Mouse (Mus musculus) kidney, adult 2 months (tissue): Measurements from ENCODE around the gene Madcam1. TPM values are rescaled to one million over a fixed set of nuclear protein-coding genes. Genes with fewer than 3 reads are reported as not detected.
A peak's percentile ranks its signal among the peaks of the same experiment; 100 is the strongest.

Experiments used
- DNase-seq: peaks from one replicate; pipeline ENCODE4 v3.0.0; 2021
- H3K27ac ChIP-seq: fragments of 200-500 bp; 2 replicates; pipeline ENCODE4 v1.5.1; 2012; ENCODE audit warnings: low read depth, low read length, control low read depth, inconsistent platforms; ENCODE audit not compliant: insufficient read depth
- H3K27me3 ChIP-seq: fragments of 200-500 bp; replicated peaks from 2 replicates; pipeline ENCODE4 v1.6.1; 2012; ENCODE audit warnings: mild to moderate bottlenecking, moderate library complexity, low read length, inconsistent platforms; ENCODE audit not compliant: control insufficient read depth, insufficient read depth
- H3K36me3 ChIP-seq: fragments of 200-500 bp; 2 replicates; pipeline ENCODE4 v1.6.1; 2012; ENCODE audit warnings: mild to moderate bottlenecking, moderate library complexity, low read length, inconsistent platforms; ENCODE audit not compliant: control insufficient read depth, insufficient read depth
- H3K4me1 ChIP-seq: fragments of 200-500 bp; 2 replicates; pipeline ENCODE4 v1.6.1; 2011; ENCODE audit warnings: low read length; ENCODE audit not compliant: control insufficient read depth, insufficient read depth
- H3K4me3 ChIP-seq: fragments of 200-500 bp; 2 replicates; pipeline ENCODE4 v1.5.1; 2011; ENCODE audit warnings: mild to moderate bottlenecking, low read depth, low read length, control low read depth; ENCODE audit not compliant: insufficient read depth
- CTCF ChIP-seq: fragments of 200-500 bp; conservative IDR thresholded peaks from 2 replicates; pipeline ENCODE4 v1.5.1; 2011; ENCODE audit warnings: low read depth, mild to moderate bottlenecking, control low read depth, low read length, moderate library complexity, mixed read lengths; ENCODE audit not compliant: insufficient read depth, insufficient read length
- POLR2A ChIP-seq: fragments of 200-500 bp; IDR thresholded peaks from one replicate; pipeline ENCODE4 v1.6.1; 2011; ENCODE audit warnings: low read depth, low read length, control low read depth
- WGBS: fragments of 180-500 bp; shearing (Covaris S2); methylation state at CpG from one replicate; pipeline ENCODE4 v1.1.7; 2018; 5-methylcytosine and 5-hydroxymethylcytosine counted together
- polyA plus RNA-seq: library from polyadenylated mRNA; depleted of rRNA; stranded (reverse); fragments of >200 nt; gene quantifications from 2 replicates; pipeline ENCODE4 v1.2.3, GENCODE M21; 2012

The Madcam1 gene
- polyA plus RNA-seq, 1 experiment = 0.44 TPM

DNA sequence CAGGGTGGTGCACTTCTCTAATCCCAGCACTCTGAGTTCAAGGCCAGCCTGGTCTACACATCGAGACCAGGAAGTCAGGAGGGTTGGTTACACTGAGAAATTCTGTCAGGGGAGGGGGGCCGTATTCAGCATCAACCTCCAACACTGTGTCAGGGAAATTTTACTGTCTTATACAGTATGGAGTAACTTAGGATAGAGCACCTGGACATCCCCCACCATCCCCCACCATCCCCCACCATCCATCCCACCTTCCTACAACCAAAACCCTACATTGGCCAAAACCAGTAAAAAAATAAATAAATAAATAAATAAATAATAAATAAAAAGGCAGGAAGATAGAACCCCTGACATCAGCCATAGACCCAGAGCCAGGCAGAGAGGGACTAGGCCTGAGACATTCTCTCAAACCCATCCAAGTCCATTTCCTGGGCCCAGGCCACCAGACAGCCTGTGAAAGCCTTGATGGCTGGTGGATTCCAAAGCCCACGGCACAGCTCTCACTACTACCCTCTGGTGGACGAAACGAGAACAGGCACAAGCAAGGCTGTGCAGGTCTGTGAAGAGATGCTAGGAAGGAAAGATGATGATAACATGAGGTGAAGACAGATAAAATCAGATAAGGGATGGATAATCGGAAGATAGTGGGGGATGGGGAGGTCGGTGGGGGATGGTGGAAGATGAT, 15.1 kb upstream of the Madcam1 start:
- Histone ChIP-seq H3K4me3 (no peak overlapping the region), H3K27ac (no peak overlapping the region)
- 30% methylated on average over 7 of the region's 7 CpGs for WGBS

DNA sequence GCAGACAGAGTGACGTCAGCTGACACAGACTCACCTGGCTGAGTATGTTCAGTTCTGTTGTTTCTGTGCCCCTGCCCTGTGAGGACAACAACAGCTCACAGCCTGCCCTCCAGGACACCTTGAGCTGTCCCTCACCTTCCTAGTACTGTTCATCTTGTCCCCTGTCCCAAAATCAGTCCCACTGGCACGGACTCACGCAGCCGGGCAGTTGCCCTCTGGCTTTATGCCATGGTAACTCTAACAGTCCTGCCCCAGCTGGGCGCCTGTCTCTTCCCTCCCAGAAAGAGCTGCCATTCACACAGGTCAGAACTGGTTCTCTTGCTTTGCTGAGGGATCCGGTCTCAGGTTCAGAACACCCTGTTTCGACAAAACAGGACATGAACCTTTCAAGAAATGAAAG, 11.6 kb upstream of the Madcam1 start:
- Histone ChIP-seq H3K4me3 (no peak overlapping the region), H3K27ac (no peak overlapping the region), H3K27me3 (no peaks in the 10 kb centered on the region), H3K36me3 (no peaks in the 10 kb centered on the region), H3K4me1 (no peaks in the 10 kb centered on the region)
- 60% methylated on average over 7 of the region's 7 CpGs for WGBS
- peak; percentile 17 for DNase-seq
- TF ChIP-seq CTCF = no peak

More for the DNA sequence above, 15.1 kb upstream of the Madcam1 start:
- Histone ChIP-seq H3K36me3 (no peaks in the 10 kb centered on the region), H3K27me3 (no peaks in the 10 kb centered on the region), H3K4me1 (no peaks in the 10 kb centered on the region)
- no peak for TF ChIP-seq POLR2A
- TF ChIP-seq CTCF = peak; percentile 94
- peak; percentile 72 for DNase-seq

DNA sequence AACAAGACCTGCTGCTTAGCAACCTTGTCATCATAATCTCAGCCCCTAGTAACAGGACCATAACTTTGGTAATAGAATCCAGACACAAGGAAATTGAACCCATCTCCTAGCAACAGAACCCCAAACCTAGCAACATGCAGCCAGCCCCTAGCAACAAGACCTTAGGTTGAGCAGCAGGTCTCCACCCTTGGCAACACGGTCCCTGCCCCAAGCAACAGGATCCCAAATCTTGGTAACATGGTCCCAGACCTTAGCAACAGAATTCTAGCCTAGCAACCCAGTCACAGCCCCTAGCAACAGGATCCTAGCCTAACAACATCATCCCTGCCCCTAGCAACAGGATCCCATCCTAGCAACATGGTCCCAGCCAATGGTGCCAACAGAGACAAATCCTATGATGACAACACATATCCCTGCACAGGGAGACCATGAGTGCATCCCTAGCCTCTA, 9.4 kb upstream of the Madcam1 start:
- no peak overlapping the region for H3K4me3 ChIP-seq
- H3K27me3 ChIP-seq = no peaks in the 10 kb centered on the region

DNA sequence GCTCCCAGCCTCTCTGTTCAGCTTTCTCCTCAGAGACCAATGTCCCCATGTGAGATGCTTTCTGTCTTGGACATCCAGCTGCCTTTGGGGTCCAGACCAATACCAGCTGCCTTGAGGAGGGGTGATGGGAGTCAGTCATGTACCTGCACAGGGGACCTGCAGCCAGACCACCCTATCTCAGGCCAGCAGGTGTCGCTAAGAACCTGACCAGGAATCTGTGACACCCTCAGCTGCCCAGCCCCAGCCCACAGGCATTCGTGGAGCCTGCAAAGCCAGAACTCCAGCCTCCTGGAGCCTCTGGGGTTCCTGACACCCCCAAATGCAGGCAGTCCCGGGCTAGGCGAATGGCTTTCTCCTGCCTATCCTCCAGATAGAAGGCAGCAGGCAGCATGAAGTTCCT, 5.5 kb upstream of the Madcam1 start:
- 27% methylated on average over 4 of the region's 4 CpGs for WGBS
- no peak for DNase-seq
- H3K27ac ChIP-seq = no peak overlapping the region
- H3K27me3 ChIP-seq = no peaks in the 10 kb centered on the region
- no peak overlapping the region for H3K4me3 ChIP-seq
- H3K36me3 ChIP-seq = no peaks in the 10 kb centered on the region
- H3K4me1 ChIP-seq = no peaks in the 10 kb centered on the region
- TF ChIP-seq CTCF (peak; percentile 32; the same call in 1 of the 2 replicates), POLR2A (no peak)

More for the DNA sequence above, 9.4 kb upstream of the Madcam1 start:
- Histone ChIP-seq H3K27ac (no peak overlapping the region), H3K36me3 (no peaks in the 10 kb centered on the region), H3K4me1 (no peaks in the 10 kb centered on the region)
- WGBS = 49% methylated on average over 1 of the region's 1 CpGs
- TF ChIP-seq POLR2A = no peak
- TF ChIP-seq CTCF = no peak
- DNase-seq = no peak

DNA sequence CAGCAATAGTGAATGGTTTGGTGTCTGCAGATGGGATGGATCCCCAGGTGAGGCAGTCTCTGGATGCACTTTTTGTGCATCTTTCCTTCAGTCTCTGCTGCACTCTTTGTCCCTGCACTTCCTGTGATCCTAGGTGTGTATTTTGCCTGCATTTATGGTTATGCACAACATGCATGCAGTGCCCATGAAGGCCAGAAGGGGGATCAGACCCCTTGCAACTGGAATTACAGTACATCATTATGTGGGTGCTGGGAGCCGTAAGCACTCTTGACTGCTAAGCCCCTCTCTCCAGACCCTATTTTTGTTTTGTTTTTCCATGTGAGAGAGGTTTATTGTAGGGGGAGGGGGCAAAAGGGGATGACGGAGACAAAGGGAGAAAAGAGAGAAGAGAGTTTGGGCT, 4.1 kb upstream of the Madcam1 start:
- TF ChIP-seq CTCF (peak; percentile 31; the same call in 1 of the 2 replicates), POLR2A (no peak)
- Histone ChIP-seq H3K27ac (no peak overlapping the region), H3K4me1 (no peaks in the 10 kb centered on the region), H3K4me3 (no peak overlapping the region), H3K36me3 (no peaks in the 10 kb centered on the region), H3K27me3 (no peaks in the 10 kb centered on the region)
- 78% methylated on average over 2 of the region's 2 CpGs for WGBS
- no peak for DNase-seq

DNA sequence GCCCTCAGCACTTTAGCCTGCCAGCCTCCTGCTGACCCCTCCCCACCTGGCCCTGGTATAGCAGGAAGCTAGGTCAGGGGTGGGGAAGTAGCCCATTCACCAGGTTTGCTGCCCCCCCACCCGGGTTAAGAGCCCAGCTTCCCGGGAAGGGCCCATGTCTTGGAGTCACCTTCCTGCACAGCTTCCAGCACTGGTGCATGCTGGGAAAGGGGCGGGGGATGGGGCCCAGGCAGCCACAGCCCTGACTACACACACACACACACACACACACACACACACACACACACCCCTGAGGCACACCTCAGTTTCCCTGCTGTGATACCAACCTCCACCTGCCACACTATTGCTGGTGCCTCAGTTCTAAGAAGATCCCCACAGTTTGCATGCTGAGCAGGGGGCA, 2.5 kb upstream of the Madcam1 start:
- H3K36me3 ChIP-seq = no peaks in the 10 kb centered on the region
- DNase-seq = no peak
- no peaks in the 10 kb centered on the region for H3K27me3 ChIP-seq
- H3K27ac ChIP-seq = no peak overlapping the region
- WGBS = 55% methylated on average over 3 of the region's 3 CpGs
- H3K4me1 ChIP-seq = no peaks in the 10 kb centered on the region
- TF ChIP-seq CTCF (no peak), POLR2A (no peak)
- no peak overlapping the region for H3K4me3 ChIP-seq

DNA sequence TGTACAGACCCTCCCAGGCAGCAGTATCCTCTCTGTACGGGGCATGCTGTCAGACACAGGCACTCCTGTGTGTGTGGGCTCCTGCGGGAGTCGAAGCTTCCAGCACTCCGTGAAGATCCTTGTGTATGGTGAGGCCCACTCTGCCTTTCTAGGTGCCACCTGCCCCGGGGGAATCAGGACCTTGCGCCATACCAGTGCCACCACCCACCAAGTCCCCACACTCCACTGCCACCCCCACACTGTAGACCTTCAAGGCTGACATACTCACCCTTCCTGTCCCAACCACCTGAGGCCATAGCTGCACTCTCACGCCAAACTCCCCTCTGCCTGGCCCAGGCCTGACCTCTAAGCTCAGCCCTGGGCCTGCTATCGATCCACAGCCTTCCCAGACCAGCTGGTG, 692 bp downstream of the Madcam1 start:
- no peak for DNase-seq
- H3K27me3 ChIP-seq = no peaks in the 10 kb centered on the region
- TF ChIP-seq CTCF = no peak
- no peak for TF ChIP-seq POLR2A
- H3K27ac ChIP-seq = no peak overlapping the region
- WGBS = 87% methylated on average over 8 of the region's 8 CpGs
- no peak overlapping the region for H3K4me3 ChIP-seq
- no peaks in the 10 kb centered on the region for H3K36me3 ChIP-seq
- H3K4me1 ChIP-seq = peaks cover 2% of the 10 kb centered on the region; the same call in 1 of the 2 replicates
